Mouse (Mus musculus): ENCODE data around the gene Plpp6.

DNA sequence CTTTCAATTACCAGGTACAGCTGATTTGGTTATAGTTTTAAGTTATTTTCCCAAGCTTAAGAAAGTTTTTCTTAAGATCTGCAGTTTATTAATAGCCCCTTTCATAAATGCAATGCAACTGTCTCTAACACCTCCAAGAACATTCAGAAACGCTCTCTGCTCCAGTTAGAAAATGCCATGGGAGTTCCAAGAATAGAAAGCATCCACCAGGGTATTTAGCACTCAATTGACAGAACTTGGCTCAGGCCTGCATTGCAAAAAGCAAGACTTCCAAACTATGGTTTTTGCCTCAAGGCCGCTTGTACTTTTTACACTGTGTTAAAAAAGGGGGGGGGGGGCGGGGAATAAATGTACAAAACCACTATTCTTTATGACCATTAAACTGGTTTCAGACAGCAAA is 640 bp upstream of the Plpp6 start:
- TF ChIP-seq POLR2A (IDR thresholded peaks at IDR 0.05; ENCODE audit: insufficient read length, low read depth) = no peak
- TF ChIP-seq TCF12 (IDR thresholded peaks at IDR 0.05; ENCODE audit: insufficient read depth, poor library complexity, severe bottlenecking) = no peak
- no peak for TF ChIP-seq E2F4 (IDR thresholded peaks at IDR 0.05; ENCODE audit: insufficient read depth)
- TF ChIP-seq MAX (IDR thresholded peaks at IDR 0.05; ENCODE audit: low read depth) = no peak
- no peak for TF ChIP-seq MYOD1 (IDR thresholded peaks at IDR 0.05; ENCODE audit: control insufficient read depth in 1 of 3, insufficient read length in 2 of 3, low read depth in 2 of 3)
